Mouse (Mus musculus): ENCODE data around the gene Gm3486. TPM values are rescaled to one million over a fixed set of nuclear protein-coding genes. Genes with fewer than 3 reads are reported as not detected.
"Not testable (repeated sequence)": the region's sequence is repeated elsewhere in the genome, so short reads cannot be mapped to it uniquely, and the experiment has no call there.

Gm3486 gene
- not detected in 2 replicates for polyA plus RNA-seq (2012; rRNA removed)

GRCm38 (mm10) chr14:41489385-41489784 is at the start of gene Gm3486:
Gm3486 (minus strand) TSS chr14:41489485.
- H3K36me3 ChIP-seq (ENCODE audit: control insufficient read depth, insufficient read depth, low read length); H3K4me3 ChIP-seq (ENCODE audit: control insufficient read depth, insufficient read depth, low read length); H3K27me3 ChIP-seq (ENCODE audit: control insufficient read depth, insufficient read depth, low read length); DNase-seq; H3K4me1 ChIP-seq (replicated peaks; ENCODE audit: control insufficient read depth, insufficient read depth, low read length); H3K27ac ChIP-seq (ENCODE audit: control insufficient read depth, insufficient read depth, low read length): not testable (repeated sequence)

- not testable (repeated sequence) for H3K36me3 ChIP-seq (ENCODE audit: control insufficient read depth, insufficient read depth, low read length); H3K4me3 ChIP-seq (ENCODE audit: control insufficient read depth, insufficient read depth, low read length); DNase-seq; H3K27ac ChIP-seq (ENCODE audit: control insufficient read depth, insufficient read depth, low read length); H3K4me1 ChIP-seq (replicated peaks; ENCODE audit: control insufficient read depth, insufficient read depth, low read length); H3K27me3 ChIP-seq (ENCODE audit: control insufficient read depth, insufficient read depth, low read length)
- WGBS: 83% methylated on average over 1 of the region's 1 CpGs
Measured at GRCm38 (mm10) chr14:41524695-41525094, 35.4 kb upstream of the Gm3486 start.

- H3K27ac ChIP-seq (ENCODE audit: control insufficient read depth, insufficient read depth, low read length); DNase-seq; H3K4me3 ChIP-seq (ENCODE audit: control insufficient read depth, insufficient read depth, low read length); H3K4me1 ChIP-seq (replicated peaks; ENCODE audit: control insufficient read depth, insufficient read depth, low read length); H3K27me3 ChIP-seq (ENCODE audit: control insufficient read depth, insufficient read depth, low read length); H3K36me3 ChIP-seq (ENCODE audit: control insufficient read depth, insufficient read depth, low read length): not testable (repeated sequence)
- WGBS: 77% methylated on average over 5 of the region's 5 CpGs
Measured at GRCm38 (mm10) chr14:41520683-41521082, 31.4 kb upstream of the Gm3486 start.

DNA sequence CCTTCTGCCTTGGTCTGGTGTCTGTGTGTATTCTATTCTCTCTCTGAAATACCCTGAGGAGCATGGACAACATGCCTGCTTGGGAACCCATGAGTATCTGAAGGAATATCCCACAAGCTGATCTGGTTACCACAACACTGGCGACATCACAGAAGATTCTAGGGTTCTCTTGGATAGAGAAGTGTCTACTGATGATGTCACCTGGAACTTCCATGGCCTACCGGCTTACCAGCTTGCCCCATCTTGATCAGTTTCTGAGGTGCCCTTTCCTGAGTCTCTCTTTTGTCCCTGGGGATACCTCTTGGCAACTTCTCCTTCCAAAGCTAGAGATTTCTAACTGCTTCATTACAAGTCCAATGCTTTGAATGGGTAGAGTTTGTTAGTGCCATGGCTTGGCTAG is 35.9 kb downstream of the Gm3486 start, which contains the start of gene Gm7954:
TSS of gene Gm7954 (minus strand) at position 101 of the 400 bp plus-strand sequence.
- not testable (repeated sequence) for H3K36me3 ChIP-seq (ENCODE audit: control insufficient read depth, insufficient read depth, low read length); DNase-seq; H3K4me3 ChIP-seq (ENCODE audit: control insufficient read depth, insufficient read depth, low read length); H3K4me1 ChIP-seq (replicated peaks; ENCODE audit: control insufficient read depth, insufficient read depth, low read length); H3K27ac ChIP-seq (ENCODE audit: control insufficient read depth, insufficient read depth, low read length); H3K27me3 ChIP-seq (ENCODE audit: control insufficient read depth, insufficient read depth, low read length)
- WGBS: no CpG with 5 or more reads among the region's 2 CpGs

Other genes with a start within 250 kb of the Gm3486 start
- gene Gm2832, start 210.7 kb downstream of the Gm3486 start, polyA plus RNA-seq (2012; rRNA removed): not detected in 2 replicates
- gene Gm5798, start 140.9 kb downstream of the Gm3486 start, polyA plus RNA-seq (2012; rRNA removed): not detected in 2 replicates
- not detected in 2 replicates for gene Gm7945, start 103.1 kb downstream of the Gm3486 start, polyA plus RNA-seq (2012; rRNA removed)
- not detected in 2 replicates for gene Gm6482, start 81.2 kb downstream of the Gm3486 start, polyA plus RNA-seq (2012; rRNA removed)
- gene Gm7954, start 36.0 kb downstream of the Gm3486 start, polyA plus RNA-seq (2012; rRNA removed): not detected in 2 replicates
- not detected in 2 replicates for gene Gm7970, start 66.1 kb upstream of the Gm3486 start, polyA plus RNA-seq (2012; rRNA removed)
- gene 1700049E17Rik2, start 83.7 kb upstream of the Gm3486 start, polyA plus RNA-seq (2012; rRNA removed): not detected in 2 replicates
- gene Gm3072, start 135.1 kb upstream of the Gm3486 start, polyA plus RNA-seq (2012; rRNA removed): not detected in 2 replicates
- gene Gm3676, start 157.0 kb upstream of the Gm3486 start, polyA plus RNA-seq (2012; rRNA removed): not detected in 2 replicates
- not detected in 2 replicates for gene Gm8068, start 212.4 kb upstream of the Gm3486 start, polyA plus RNA-seq (2012; rRNA removed)